Mouse (Mus musculus): Measurements from ENCODE around the gene Tmem222. TPM values are rescaled to one million over a fixed set of nuclear protein-coding genes. Genes with fewer than 3 reads are reported as not detected.

Tmem222 gene
- polyA plus RNA-seq, 1 experiment from 2014 or later, result 77.7 TPM

DNA sequence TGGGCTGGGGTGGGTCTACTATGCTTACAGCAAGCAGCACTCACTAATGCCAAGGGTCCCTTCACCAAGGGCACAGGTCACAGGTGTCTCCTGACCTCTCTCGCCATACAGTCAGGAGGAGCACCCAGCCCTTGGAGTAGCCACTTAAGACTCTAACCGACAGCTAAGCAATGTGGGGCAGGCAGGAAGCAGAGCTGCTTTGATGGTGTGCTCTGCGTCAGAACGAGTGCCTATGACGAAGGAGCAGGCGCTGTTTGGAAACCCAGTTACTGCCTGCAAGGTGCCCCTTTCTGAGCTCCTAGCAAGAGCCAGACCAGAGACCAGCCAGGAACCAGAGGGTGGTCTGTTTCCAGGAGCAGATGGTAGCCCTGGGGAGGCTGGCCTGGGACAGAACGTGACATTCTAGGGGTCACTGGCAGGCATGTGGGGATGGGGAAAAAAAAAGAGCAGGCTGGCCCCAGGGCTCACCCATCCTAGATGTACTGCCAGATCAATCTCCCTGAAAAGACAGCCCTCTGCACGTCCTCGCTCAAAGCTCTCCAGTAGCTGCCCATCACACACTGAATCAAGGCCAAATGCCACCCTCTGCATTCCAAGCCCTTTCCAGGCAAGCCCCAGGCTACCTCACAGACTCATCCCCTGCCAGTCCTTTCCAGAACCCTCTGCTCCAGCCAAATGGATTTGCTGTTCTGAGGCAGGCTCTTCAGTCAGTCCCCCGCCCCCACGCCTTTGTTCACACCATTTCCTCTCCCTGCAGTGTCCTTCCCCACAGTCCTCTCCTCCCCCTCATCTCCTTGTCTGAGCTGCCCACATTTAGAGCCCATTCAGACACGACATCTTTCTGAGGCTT is 21.1 kb upstream of the Tmem222 start:
- no peaks in the 10 kb centered on the region for H3K9me3 ChIP-seq (replicated peaks)
- peak overlapping the region; percentile 32; the same call in 1 of the 2 replicates for H3K9ac ChIP-seq
- H3K4me1 ChIP-seq, result peaks cover 38% of the 10 kb centered on the region
- H3K36me3 ChIP-seq, result peaks cover 51% of the 10 kb centered on the region
- peak overlapping the region; percentile 72 for H3K27ac ChIP-seq
- no peak for ATAC-seq (ENCODE audit: low FRiP score)
- H3K4me2 ChIP-seq (replicated peaks), result no peak overlapping the region
- no peak overlapping the region for H3K4me3 ChIP-seq
- H3K27me3 ChIP-seq, result no peaks in the 10 kb centered on the region; the same call in 1 of the 2 replicates
- WGBS, result 28% methylated on average over 12 of the region's 12 CpGs

DNA sequence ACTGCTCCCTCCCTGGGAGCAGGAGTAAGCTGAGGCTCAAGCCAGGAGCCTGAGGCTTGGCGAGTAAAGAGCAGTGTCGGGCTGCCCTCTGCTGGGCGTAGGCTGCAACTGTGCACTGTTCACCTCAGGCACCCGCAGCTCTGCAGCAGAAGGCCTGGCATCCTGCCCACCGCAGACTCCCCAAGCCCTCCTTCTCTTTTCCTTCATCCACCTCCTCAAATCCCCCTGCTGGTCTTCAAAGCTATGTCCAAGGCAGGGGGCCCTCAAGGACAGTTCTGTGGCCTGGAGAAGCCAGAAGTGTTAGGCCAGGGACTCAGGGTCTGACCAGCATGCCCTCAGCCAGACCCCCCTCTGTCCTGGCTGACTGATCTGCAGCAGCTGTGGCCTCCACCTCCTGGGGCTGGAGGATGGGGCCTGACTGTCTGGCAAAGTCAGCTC is 20.2 kb upstream of the Tmem222 start:
- H3K27me3 ChIP-seq, result no peaks in the 10 kb centered on the region; the same call in 1 of the 2 replicates
- H3K9ac ChIP-seq, result 0 out of 2 replicates have a peak overlapping the region, but pooled peaks have one; percentile 25
- peak; percentile 74 for ATAC-seq (ENCODE audit: low FRiP score)
- peak overlapping the region; percentile 72; the same call in 1 of the 2 replicates for H3K27ac ChIP-seq
- H3K4me1 ChIP-seq, result peaks cover 48% of the 10 kb centered on the region
- H3K4me2 ChIP-seq (replicated peaks), result no peak overlapping the region; the same call in 1 of the 2 replicates
- 2% methylated on average over 5 of the region's 5 CpGs for WGBS
- no peaks in the 10 kb centered on the region for H3K9me3 ChIP-seq (replicated peaks)
- no peak overlapping the region for H3K4me3 ChIP-seq
- H3K36me3 ChIP-seq, result peaks cover 43% of the 10 kb centered on the region

DNA sequence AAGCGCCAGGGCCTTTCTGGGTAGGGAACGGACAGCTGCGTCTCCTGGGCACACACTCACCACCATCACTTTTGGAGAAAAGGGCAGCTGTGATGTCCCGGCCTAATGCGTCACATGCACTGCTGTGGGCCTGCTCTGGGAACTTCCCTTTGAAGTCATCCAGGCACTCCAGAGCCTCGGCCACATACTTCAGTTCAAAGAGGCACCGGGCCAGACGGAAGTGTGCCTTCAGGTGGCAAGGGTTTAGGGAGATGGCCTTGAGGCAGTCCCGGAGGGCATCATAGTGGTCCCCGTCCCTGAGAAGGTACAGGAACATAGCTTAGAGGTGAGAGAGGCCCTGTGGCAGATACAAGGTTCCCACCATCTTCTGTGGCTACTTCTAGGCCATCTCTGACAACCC is 19.8 kb upstream of the Tmem222 start:
- Histone ChIP-seq H3K4me1 (peaks cover 52% of the 10 kb centered on the region), H3K27me3 (no peaks in the 10 kb centered on the region; the same call in 1 of the 2 replicates), H3K9ac (no peak overlapping the region), H3K9me3 (replicated peaks) (no peaks in the 10 kb centered on the region), H3K36me3 (peaks cover 41% of the 10 kb centered on the region), H3K4me3 (no peak overlapping the region), H3K4me2 (replicated peaks) (no peak overlapping the region), H3K27ac (no peak overlapping the region)
- ATAC-seq (ENCODE audit: low FRiP score), result 0 out of 2 replicates have a peak, but pooled peaks have one; percentile 3
- WGBS, result 60% methylated on average over 10 of the region's 10 CpGs

DNA sequence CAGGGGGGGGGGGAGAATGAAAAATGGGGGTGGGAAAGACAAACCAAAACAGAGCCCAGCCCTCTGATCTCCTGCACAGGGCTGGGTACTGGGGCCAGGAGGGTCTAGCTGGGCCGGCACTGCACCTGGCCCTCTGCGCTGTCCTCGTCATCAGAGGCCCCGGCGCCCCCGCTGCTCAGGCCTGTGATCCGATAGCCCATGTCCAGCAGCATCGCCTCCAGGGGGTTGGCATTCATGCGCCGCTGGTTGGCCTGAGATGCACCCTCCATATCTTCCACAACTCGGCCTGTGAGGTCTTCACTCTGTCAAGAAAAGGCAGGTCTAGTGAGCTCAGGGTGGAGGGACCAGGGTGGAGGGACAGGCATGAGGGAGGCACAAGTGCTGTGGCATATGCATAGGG is 16.5 kb upstream of the Tmem222 start:
- no peaks in the 10 kb centered on the region for H3K9me3 ChIP-seq (replicated peaks)
- H3K4me3 ChIP-seq, result no peak overlapping the region
- H3K4me1 ChIP-seq, result peaks cover 43% of the 10 kb centered on the region
- H3K27ac ChIP-seq, result peak overlapping the region; percentile 35; the same call in 1 of the 2 replicates
- no peak for ATAC-seq (ENCODE audit: low FRiP score)
- H3K4me2 ChIP-seq (replicated peaks), result no peak overlapping the region
- WGBS, result 24% methylated on average over 11 of the region's 11 CpGs
- H3K9ac ChIP-seq, result 0 out of 2 replicates have a peak overlapping the region, but pooled peaks have one; percentile 32
- H3K27me3 ChIP-seq, result no peaks in the 10 kb centered on the region; the same call in 1 of the 2 replicates
- peaks cover 18% of the 10 kb centered on the region for H3K36me3 ChIP-seq

DNA sequence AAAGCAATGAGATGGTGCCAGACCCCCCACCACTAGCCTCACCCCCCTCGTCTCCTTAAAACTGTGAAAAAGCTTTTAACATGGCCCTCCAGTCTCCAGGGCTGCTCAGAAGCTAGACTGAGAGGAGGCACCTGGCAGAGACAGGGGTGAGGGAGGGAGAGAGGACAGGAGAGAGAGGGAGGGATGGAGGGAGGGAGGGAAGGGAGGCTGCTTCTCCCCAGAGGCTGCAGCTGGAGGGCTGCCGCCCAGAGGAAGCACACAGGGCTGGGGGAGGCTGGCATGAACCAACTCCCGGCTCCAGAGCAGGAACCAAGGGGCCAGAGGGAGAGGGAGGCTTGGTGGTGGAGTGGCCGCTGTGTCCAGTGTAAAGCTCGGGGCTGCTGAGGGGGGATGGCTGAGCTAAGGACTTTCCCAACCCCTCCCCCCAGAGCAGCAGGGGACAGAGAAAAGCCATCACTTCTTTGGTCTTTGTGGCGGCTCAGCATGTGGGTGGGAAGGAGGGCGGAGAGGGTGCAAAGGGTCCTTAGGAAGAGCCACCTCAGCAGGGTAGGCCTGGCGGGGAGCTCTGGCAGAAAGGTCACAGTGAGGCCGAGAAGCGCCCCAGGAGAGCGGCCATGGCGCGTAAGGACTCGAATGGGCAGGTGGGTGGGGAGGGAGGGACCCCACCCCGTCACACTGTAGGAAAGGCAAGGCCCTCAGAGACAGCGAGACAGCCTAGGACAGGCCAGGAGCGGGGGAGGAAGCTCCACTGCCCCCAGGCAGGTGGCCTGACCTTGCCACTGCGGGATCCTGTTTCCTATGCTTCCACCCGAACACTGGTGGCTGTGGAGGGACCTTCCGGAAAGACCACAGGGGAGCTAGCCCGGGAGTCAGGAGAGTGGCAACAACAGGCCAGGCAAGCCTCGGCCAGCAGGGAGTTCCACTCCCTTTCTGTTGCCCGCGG is 15.6 kb upstream of the Tmem222 start:
- Histone ChIP-seq H3K9me3 (replicated peaks) (no peaks in the 10 kb centered on the region), H3K4me3 (no peak overlapping the region), H3K9ac (peak overlapping the region; percentile 32), H3K27ac (peak overlapping the region; percentile 35; the same call in 1 of the 2 replicates), H3K36me3 (peaks cover 18% of the 10 kb centered on the region), H3K4me2 (replicated peaks) (peak overlapping the region; percentile 6; the same call in 1 of the 2 replicates), H3K27me3 (no peaks in the 10 kb centered on the region; the same call in 1 of the 2 replicates), H3K4me1 (peaks cover 34% of the 10 kb centered on the region)
- ATAC-seq (ENCODE audit: low FRiP score), result peak; percentile 32
- WGBS, result 7% methylated on average over 24 of the region's 24 CpGs

DNA sequence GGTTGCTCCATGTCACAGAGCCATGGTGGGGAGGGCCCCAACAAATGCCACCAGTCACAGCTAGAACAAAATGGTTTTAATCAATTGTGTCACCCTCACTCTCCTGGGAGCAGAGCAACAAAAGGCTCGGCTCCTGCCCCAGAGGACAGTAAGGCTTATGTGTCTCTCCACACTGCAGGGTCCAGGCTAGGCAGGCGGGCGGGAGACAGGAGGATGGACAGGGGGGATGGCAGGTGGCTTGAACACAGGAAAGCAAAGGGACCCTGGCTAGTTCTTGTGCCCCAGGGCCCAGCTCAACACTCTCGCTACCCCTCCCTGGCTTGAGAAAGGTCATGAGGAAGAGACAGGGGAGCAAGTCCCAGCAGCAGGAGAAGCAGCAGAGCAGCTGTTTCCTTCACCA is 14.8 kb upstream of the Tmem222 start:
- H3K27ac ChIP-seq, result peak overlapping the region; percentile 52; the same call in 1 of the 2 replicates
- 43% methylated on average over 4 of the region's 4 CpGs for WGBS
- H3K27me3 ChIP-seq, result no peaks in the 10 kb centered on the region; the same call in 1 of the 2 replicates
- ATAC-seq (ENCODE audit: low FRiP score), result 0 out of 2 replicates have a peak, but pooled peaks have one; percentile 47
- H3K4me3 ChIP-seq, result no peak overlapping the region
- H3K36me3 ChIP-seq, result peaks cover 18% of the 10 kb centered on the region
- H3K9ac ChIP-seq, result peak overlapping the region; percentile 23; the same call in 1 of the 2 replicates
- no peaks in the 10 kb centered on the region for H3K9me3 ChIP-seq (replicated peaks)
- peaks cover 27% of the 10 kb centered on the region for H3K4me1 ChIP-seq
- H3K4me2 ChIP-seq (replicated peaks), result no peak overlapping the region

DNA sequence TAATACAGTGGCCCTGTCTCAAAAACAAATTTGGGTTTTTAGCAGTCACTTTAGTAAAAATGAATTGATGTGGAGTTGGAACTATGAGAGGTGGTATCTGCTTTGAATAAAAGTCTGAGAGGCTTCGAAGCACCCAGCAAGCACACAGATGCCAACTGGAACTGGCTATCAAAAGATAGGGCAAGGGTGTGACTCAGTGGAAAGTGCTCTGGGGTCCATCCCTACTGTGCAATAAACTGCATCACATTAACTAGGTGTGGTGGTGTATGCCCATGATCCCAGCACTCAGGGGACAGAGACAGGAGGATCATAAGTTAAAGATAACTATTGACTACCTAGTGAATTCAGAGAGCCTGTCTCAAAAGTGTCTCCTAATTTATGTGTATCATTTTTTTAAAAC is 13.7 kb upstream of the Tmem222 start:
- no peaks in the 10 kb centered on the region for H3K9me3 ChIP-seq (replicated peaks)
- no peak for ATAC-seq (ENCODE audit: low FRiP score)
- no peak overlapping the region for H3K9ac ChIP-seq
- no peak overlapping the region for H3K4me3 ChIP-seq
- WGBS, result 100% methylated on average over 1 of the region's 1 CpGs
- no peak overlapping the region for H3K27ac ChIP-seq
- no peak overlapping the region for H3K4me2 ChIP-seq (replicated peaks)
- H3K36me3 ChIP-seq, result peaks cover 11% of the 10 kb centered on the region
- no peaks in the 10 kb centered on the region; the same call in 1 of the 2 replicates for H3K27me3 ChIP-seq
- peaks cover 22% of the 10 kb centered on the region for H3K4me1 ChIP-seq

DNA sequence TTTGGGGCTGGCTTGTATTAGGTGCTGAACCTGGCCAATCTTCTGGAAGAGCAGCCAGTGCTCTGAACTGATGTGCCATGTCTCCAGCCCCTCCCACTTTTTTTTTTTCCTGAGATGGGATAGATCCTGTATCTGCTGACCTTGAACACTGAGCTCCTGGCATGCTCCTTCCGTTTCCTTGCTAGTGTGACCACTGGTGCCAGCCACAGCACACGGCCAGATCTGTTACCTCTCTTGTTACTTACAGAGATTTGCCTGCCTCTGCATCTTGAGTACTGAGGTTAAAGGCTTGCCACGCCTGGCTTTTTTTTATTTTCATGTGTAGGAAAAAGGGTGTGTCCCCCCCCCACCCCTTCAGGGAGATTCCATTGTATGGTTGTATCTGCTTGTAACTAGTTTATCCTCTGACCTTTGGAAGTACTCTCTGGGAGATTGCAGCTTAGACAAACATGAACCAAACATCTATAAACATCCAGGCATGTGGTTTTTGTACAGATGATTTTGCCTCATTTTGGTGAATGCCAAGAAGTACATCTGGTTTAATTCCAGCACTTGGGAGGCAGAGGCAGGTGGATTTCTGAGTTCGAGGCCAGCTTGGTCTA is 9.0 kb upstream of the Tmem222 start:
- H3K4me3 ChIP-seq, result no peak overlapping the region
- H3K27me3 ChIP-seq, result no peaks in the 10 kb centered on the region
- H3K9ac ChIP-seq, result no peak overlapping the region
- ATAC-seq (ENCODE audit: low FRiP score), result no peak
- WGBS, result 87% methylated on average over 4 of the region's 4 CpGs
- H3K4me2 ChIP-seq (replicated peaks), result no peak overlapping the region
- H3K4me1 ChIP-seq, result peaks cover 15% of the 10 kb centered on the region
- no peak overlapping the region for H3K27ac ChIP-seq
- no peaks in the 10 kb centered on the region for H3K36me3 ChIP-seq
- H3K9me3 ChIP-seq (replicated peaks), result no peaks in the 10 kb centered on the region

DNA sequence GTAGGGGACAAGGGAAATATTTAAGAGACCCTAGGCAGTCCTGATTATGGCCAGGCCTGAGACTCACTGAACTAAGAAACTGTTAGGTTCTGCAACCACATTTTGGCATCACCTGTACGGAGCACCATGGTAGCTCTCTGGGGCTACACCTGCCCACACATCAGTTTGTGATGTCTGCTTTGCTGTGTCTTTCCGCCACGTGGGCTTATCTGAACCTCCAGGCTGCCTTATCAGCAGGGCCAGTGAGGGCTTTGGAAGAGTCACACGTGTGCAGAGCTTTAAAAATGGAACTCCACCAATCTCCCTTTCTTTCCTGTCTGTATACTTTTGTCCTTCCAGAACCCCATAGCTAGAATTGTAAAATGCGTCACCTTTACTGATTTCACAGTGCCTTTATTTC is 8.4 kb upstream of the Tmem222 start:
- Histone ChIP-seq H3K9me3 (replicated peaks) (no peaks in the 10 kb centered on the region), H3K36me3 (no peaks in the 10 kb centered on the region), H3K4me1 (peaks cover 16% of the 10 kb centered on the region), H3K27ac (no peak overlapping the region), H3K4me3 (no peak overlapping the region), H3K27me3 (no peaks in the 10 kb centered on the region), H3K4me2 (replicated peaks) (no peak overlapping the region), H3K9ac (no peak overlapping the region)
- ATAC-seq (ENCODE audit: low FRiP score), result no peak
- 90% methylated on average over 5 of the region's 5 CpGs for WGBS

DNA sequence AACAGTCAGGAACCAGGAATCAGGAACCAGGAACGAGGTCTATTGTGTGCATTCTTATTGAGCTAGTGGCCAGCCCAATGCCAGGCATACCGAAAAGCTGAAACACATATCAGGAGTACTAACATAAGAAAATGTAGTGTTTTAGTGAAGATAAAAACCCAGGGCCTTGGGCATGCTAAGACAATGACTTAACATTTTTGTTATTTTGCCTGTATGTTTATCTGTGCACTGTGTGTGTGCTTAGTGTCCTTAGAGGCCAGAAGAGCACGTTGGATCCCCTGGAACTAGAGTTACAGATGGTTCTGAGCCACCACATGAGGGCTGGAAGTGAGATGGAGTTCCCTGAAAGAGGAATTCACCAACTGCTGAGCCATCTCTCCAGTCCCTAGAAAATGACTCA is 7.7 kb upstream of the Tmem222 start:
- no peaks in the 10 kb centered on the region for H3K36me3 ChIP-seq
- H3K27me3 ChIP-seq, result no peaks in the 10 kb centered on the region
- no peak overlapping the region for H3K27ac ChIP-seq
- no peak overlapping the region for H3K4me2 ChIP-seq (replicated peaks)
- WGBS, result 86% methylated on average over 3 of the region's 3 CpGs
- no peak overlapping the region for H3K4me3 ChIP-seq
- no peak overlapping the region for H3K9ac ChIP-seq
- no peaks in the 10 kb centered on the region for H3K9me3 ChIP-seq (replicated peaks)
- no peak for ATAC-seq (ENCODE audit: low FRiP score)
- peaks cover 16% of the 10 kb centered on the region for H3K4me1 ChIP-seq

DNA sequence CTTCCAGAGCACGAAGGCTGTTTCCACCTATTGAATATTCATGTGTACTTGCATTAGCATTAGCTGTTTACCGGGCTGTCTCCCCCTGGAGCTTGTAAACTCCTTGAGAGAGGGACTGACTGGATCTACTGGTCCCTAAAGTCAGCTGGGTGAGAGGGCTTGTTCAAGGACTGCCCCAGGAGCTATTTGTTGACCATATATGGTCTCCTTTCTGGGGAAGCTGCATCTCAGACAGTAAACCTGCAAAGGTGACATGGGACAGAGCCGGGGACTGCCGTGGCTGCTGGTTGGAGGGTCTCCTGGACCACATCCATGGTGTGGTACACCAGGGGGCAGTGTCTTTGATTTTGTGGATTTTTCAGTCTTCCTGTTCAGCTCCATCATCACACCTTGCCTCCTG is 5.1 kb upstream of the Tmem222 start:
- H3K27me3 ChIP-seq, result no peaks in the 10 kb centered on the region
- H3K9ac ChIP-seq, result no peak overlapping the region
- H3K4me3 ChIP-seq, result no peak overlapping the region
- H3K4me2 ChIP-seq (replicated peaks), result no peak overlapping the region
- no peak for ATAC-seq (ENCODE audit: low FRiP score)
- peaks cover 16% of the 10 kb centered on the region for H3K4me1 ChIP-seq
- 17% methylated on average over 4 of the region's 4 CpGs for WGBS
- peak overlapping the region; percentile 73 for H3K27ac ChIP-seq
- no peaks in the 10 kb centered on the region for H3K9me3 ChIP-seq (replicated peaks)
- H3K36me3 ChIP-seq, result no peaks in the 10 kb centered on the region

Data from hindbrain, embryonic 12.5 days (tissue).